Mouse (Mus musculus): Measurements from ENCODE around the gene Cnot4. TPM values are rescaled to one million over a fixed set of nuclear protein-coding genes. Genes with fewer than 3 reads are reported as not detected.

Gene Cnot4
- polyA plus RNA-seq, 1 experiment, result 19.7 TPM

GRCm38 (mm10) chr6:35169250-35169649 lies 35.7 kb upstream of the Cnot4 start:
- Histone ChIP-seq H3K27ac (ENCODE audit: control insufficient read depth, insufficient read depth, low read length) (no peak overlapping the region), H3K36me3 (ENCODE audit: control insufficient read depth, insufficient read depth, low read length) (no peaks in the 10 kb centered on the region), H3K4me1 (replicated peaks; ENCODE audit: control insufficient read depth, insufficient read depth, low read length) (no peaks in the 10 kb centered on the region), H3K4me3 (ENCODE audit: control insufficient read depth, insufficient read depth, low read length) (no peak overlapping the region), H3K27me3 (ENCODE audit: control insufficient read depth, insufficient read depth, low read length) (no peaks in the 10 kb centered on the region)
- 92% methylated on average over 4 of the region's 4 CpGs for WGBS
- DNase-seq, result no peak
- TF ChIP-seq POLR2A (IDR thresholded peaks at IDR 0.05; ENCODE audit: control insufficient read depth, extremely low read depth, insufficient read depth, low read length, poor library complexity) (no peak), CTCF (IDR thresholded peaks at IDR 0.05; ENCODE audit: borderline replicate concordance, control insufficient read depth, extremely low read depth, insufficient read depth, low read length, poor library complexity) (no peak)

- TF ChIP-seq POLR2A (IDR thresholded peaks at IDR 0.05; ENCODE audit: control insufficient read depth, extremely low read depth, insufficient read depth, low read length, poor library complexity) (no peak), CTCF (IDR thresholded peaks at IDR 0.05; ENCODE audit: borderline replicate concordance, control insufficient read depth, extremely low read depth, insufficient read depth, low read length, poor library complexity) (no peak)
- H3K4me1 ChIP-seq (replicated peaks; ENCODE audit: control insufficient read depth, insufficient read depth, low read length), result no peaks in the 10 kb centered on the region
- H3K27ac ChIP-seq (ENCODE audit: control insufficient read depth, insufficient read depth, low read length), result no peak overlapping the region
- H3K36me3 ChIP-seq (ENCODE audit: control insufficient read depth, insufficient read depth, low read length), result no peaks in the 10 kb centered on the region
- DNase-seq, result no peak
- no peak overlapping the region for H3K4me3 ChIP-seq (ENCODE audit: control insufficient read depth, insufficient read depth, low read length)
- H3K27me3 ChIP-seq (ENCODE audit: control insufficient read depth, insufficient read depth, low read length), result no peaks in the 10 kb centered on the region
These were observed 21.0 kb upstream of the Cnot4 start for GRCm38 (mm10) chr6:35154540-35154939.

GRCm38 (mm10) chr6:35147726-35148422 lies 14.3 kb upstream of the Cnot4 start:
- Histone ChIP-seq H3K4me1 (replicated peaks; ENCODE audit: control insufficient read depth, insufficient read depth, low read length) (no peaks in the 10 kb centered on the region), H3K27ac (ENCODE audit: control insufficient read depth, insufficient read depth, low read length) (no peak overlapping the region), H3K27me3 (ENCODE audit: control insufficient read depth, insufficient read depth, low read length) (no peaks in the 10 kb centered on the region), H3K4me3 (ENCODE audit: control insufficient read depth, insufficient read depth, low read length) (no peak overlapping the region), H3K36me3 (ENCODE audit: control insufficient read depth, insufficient read depth, low read length) (no peaks in the 10 kb centered on the region)
- TF ChIP-seq POLR2A (IDR thresholded peaks at IDR 0.05; ENCODE audit: control insufficient read depth, extremely low read depth, insufficient read depth, low read length, poor library complexity) (no peak), CTCF (IDR thresholded peaks at IDR 0.05; ENCODE audit: borderline replicate concordance, control insufficient read depth, extremely low read depth, insufficient read depth, low read length, poor library complexity) (no peak)
- WGBS, result 78% methylated on average over 3 of the region's 3 CpGs
- no peak for DNase-seq

GRCm38 (mm10) chr6:35145569-35145968 lies 12.0 kb upstream of the Cnot4 start:
- DNase-seq, result no peak
- H3K27ac ChIP-seq (ENCODE audit: control insufficient read depth, insufficient read depth, low read length), result no peak overlapping the region
- no peak overlapping the region for H3K4me3 ChIP-seq (ENCODE audit: control insufficient read depth, insufficient read depth, low read length)
- no peaks in the 10 kb centered on the region for H3K4me1 ChIP-seq (replicated peaks; ENCODE audit: control insufficient read depth, insufficient read depth, low read length)
- 93% methylated on average over 2 of the region's 2 CpGs for WGBS
- TF ChIP-seq CTCF (IDR thresholded peaks at IDR 0.05; ENCODE audit: borderline replicate concordance, control insufficient read depth, extremely low read depth, insufficient read depth, low read length, poor library complexity), result no peak
- H3K27me3 ChIP-seq (ENCODE audit: control insufficient read depth, insufficient read depth, low read length), result no peaks in the 10 kb centered on the region
- H3K36me3 ChIP-seq (ENCODE audit: control insufficient read depth, insufficient read depth, low read length), result no peaks in the 10 kb centered on the region

GRCm38 (mm10) chr6:35140351-35140750 lies 6.8 kb upstream of the Cnot4 start:
- no peak overlapping the region for H3K27ac ChIP-seq (ENCODE audit: control insufficient read depth, insufficient read depth, low read length)
- DNase-seq, result no peak
- TF ChIP-seq POLR2A (IDR thresholded peaks at IDR 0.05; ENCODE audit: control insufficient read depth, extremely low read depth, insufficient read depth, low read length, poor library complexity), result no peak
- TF ChIP-seq CTCF (IDR thresholded peaks at IDR 0.05; ENCODE audit: borderline replicate concordance, control insufficient read depth, extremely low read depth, insufficient read depth, low read length, poor library complexity), result no peak
- H3K36me3 ChIP-seq (ENCODE audit: control insufficient read depth, insufficient read depth, low read length), result no peaks in the 10 kb centered on the region
- WGBS, result 100% methylated on average over 1 of the region's 1 CpGs
- no peaks in the 10 kb centered on the region for H3K4me1 ChIP-seq (replicated peaks; ENCODE audit: control insufficient read depth, insufficient read depth, low read length)
- no peak overlapping the region for H3K4me3 ChIP-seq (ENCODE audit: control insufficient read depth, insufficient read depth, low read length)
- no peaks in the 10 kb centered on the region for H3K27me3 ChIP-seq (ENCODE audit: control insufficient read depth, insufficient read depth, low read length)

- H3K4me3 ChIP-seq (ENCODE audit: control insufficient read depth, insufficient read depth, low read length), result no peak overlapping the region
- DNase-seq, result no peak
- 10% methylated on average over 2 of the region's 2 CpGs for WGBS
- H3K27me3 ChIP-seq (ENCODE audit: control insufficient read depth, insufficient read depth, low read length), result no peaks in the 10 kb centered on the region
- TF ChIP-seq CTCF (IDR thresholded peaks at IDR 0.05; ENCODE audit: borderline replicate concordance, control insufficient read depth, extremely low read depth, insufficient read depth, low read length, poor library complexity) (no peak), POLR2A (IDR thresholded peaks at IDR 0.05; ENCODE audit: control insufficient read depth, extremely low read depth, insufficient read depth, low read length, poor library complexity) (no peak)
- no peak overlapping the region for H3K27ac ChIP-seq (ENCODE audit: control insufficient read depth, insufficient read depth, low read length)
- no peaks in the 10 kb centered on the region for H3K36me3 ChIP-seq (ENCODE audit: control insufficient read depth, insufficient read depth, low read length)
- peaks cover 7% of the 10 kb centered on the region for H3K4me1 ChIP-seq (replicated peaks; ENCODE audit: control insufficient read depth, insufficient read depth, low read length)
These were observed 1.3 kb upstream of the Cnot4 start for GRCm38 (mm10) chr6:35134844-35135243.

GRCm38 (mm10) chr6:35133246-35133578 lies 312 bp downstream of the Cnot4 start:
- Histone ChIP-seq H3K27ac (ENCODE audit: control insufficient read depth, insufficient read depth, low read length) (peak overlapping the region; percentile 78), H3K4me1 (replicated peaks; ENCODE audit: control insufficient read depth, insufficient read depth, low read length) (peaks cover 7% of the 10 kb centered on the region), H3K4me3 (ENCODE audit: control insufficient read depth, insufficient read depth, low read length) (peak overlapping the region; percentile 90), H3K36me3 (ENCODE audit: control insufficient read depth, insufficient read depth, low read length) (no peaks in the 10 kb centered on the region), H3K27me3 (ENCODE audit: control insufficient read depth, insufficient read depth, low read length) (no peaks in the 10 kb centered on the region)
- DNase-seq, result no peak
- under 1% methylated on average over 21 of the region's 25 CpGs for WGBS
- no peak for TF ChIP-seq CTCF (IDR thresholded peaks at IDR 0.05; ENCODE audit: borderline replicate concordance, control insufficient read depth, extremely low read depth, insufficient read depth, low read length, poor library complexity)
- TF ChIP-seq POLR2A (IDR thresholded peaks at IDR 0.05; ENCODE audit: control insufficient read depth, extremely low read depth, insufficient read depth, low read length, poor library complexity), result no peak

All from thymus, adult 2 months (tissue).